Mouse (Mus musculus) kidney, embryonic 16.5 days (tissue): ENCODE data around the gene Emc10. TPM values are rescaled to one million over a fixed set of nuclear protein-coding genes. Genes with fewer than 3 reads are reported as not detected.

ENCODE experiments used
- ATAC-seq: fragments of 200-750 bp; cut with Nextera tagmentation; 2 replicates; pipeline ENCODE4 v1.8.0; 2017; ENCODE audit warnings: moderate TSS enrichment; ENCODE audit not compliant: low FRiP score, low TSS enrichment
- H3K27ac ChIP-seq: fragments of 300-500 bp; sonication (generic); 2 replicates; pipeline ENCODE4 v1.5.1; 2014; ENCODE audit warnings: low read length
- H3K27me3 ChIP-seq: fragments of 300-500 bp; sonication (generic); 2 replicates; pipeline ENCODE4 v1.6.1; 2014; ENCODE audit warnings: low read length, control low read depth, mixed read lengths; ENCODE audit not compliant: insufficient read depth
- H3K36me3 ChIP-seq: fragments of 300-500 bp; sonication (generic); 2 replicates; pipeline ENCODE4 v1.6.1; 2014; ENCODE audit warnings: low read length, control low read depth, mixed read lengths; ENCODE audit not compliant: insufficient read depth
- H3K4me1 ChIP-seq: fragments of 300-500 bp; sonication (generic); 2 replicates; pipeline ENCODE4 v1.6.1; 2014; ENCODE audit warnings: low read length, control low read depth, mixed read lengths; ENCODE audit not compliant: insufficient read depth
- H3K4me2 ChIP-seq: fragments of 300-500 bp; sonication (generic); replicated peaks from 2 replicates; pipeline ENCODE4 v1.6.1; 2014; ENCODE audit warnings: low read depth, low read length
- H3K4me3 ChIP-seq: fragments of 300-500 bp; sonication (generic); 2 replicates; pipeline ENCODE4 v1.5.1; 2014; ENCODE audit warnings: mild to moderate bottlenecking, low read length
- H3K9ac ChIP-seq: fragments of 300-500 bp; sonication (generic); replicated peaks from 2 replicates; pipeline ENCODE4 v1.6.1; 2014; ENCODE audit warnings: low read length
- H3K9me3 ChIP-seq: fragments of 300-500 bp; sonication (generic); 2 replicates; pipeline ENCODE4 v1.6.1; 2016; ENCODE audit warnings: low read length, control low read depth
- WGBS: fragments of 180-500 bp; shearing (Covaris S2); extraction: QIAGEN DNeasy Blood & Tissue Kit; methylation state at CpG from one replicate; pipeline ENCODE4 v1.1.7; 2014; 5-methylcytosine and 5-hydroxymethylcytosine counted together
- polyA plus RNA-seq: library from polyadenylated mRNA; unstranded; fragments of >200 nt; fragmentation: Nextera tagmentation; extraction: Ambion mirVana; gene quantifications from 2 replicates; pipeline ENCODE4 v1.2.1, GENCODE M21; 2015

Emc10 gene
- polyA plus RNA-seq, 1 experiment from 2014 or later, result 117 TPM

GRCm38 (mm10) chr7:44453256-44453655, 43.1 kb downstream of the Emc10 start:
- H3K9me3 ChIP-seq, result peaks cover under 1% of the 10 kb centered on the region; the same call in 1 of the 2 replicates
- H3K4me2 ChIP-seq, result no peak overlapping the region
- H3K4me1 ChIP-seq, result no peaks in the 10 kb centered on the region
- no peaks in the 10 kb centered on the region for H3K36me3 ChIP-seq
- no peaks in the 10 kb centered on the region for H3K27me3 ChIP-seq
- no peak for ATAC-seq
- no peak overlapping the region for H3K4me3 ChIP-seq
- WGBS, result 8% methylated on average over 3 of the region's 3 CpGs
- no peak overlapping the region for H3K27ac ChIP-seq
- H3K9ac ChIP-seq, result no peak overlapping the region

- Histone ChIP-seq H3K27me3 (peaks cover 53% of the 10 kb centered on the region), H3K27ac (no peak overlapping the region), H3K36me3 (no peaks in the 10 kb centered on the region), H3K9me3 (no peaks in the 10 kb centered on the region), H3K4me1 (peaks cover 14% of the 10 kb centered on the region), H3K4me3 (no peak overlapping the region), H3K4me2 (no peak overlapping the region), H3K9ac (no peak overlapping the region)
- WGBS, result 42% methylated on average over 12 of the region's 12 CpGs
- ATAC-seq, result no peak
Observed at GRCm38 (mm10) chr7:44446070-44446855, 50.1 kb downstream of the Emc10 start.

GRCm38 (mm10) chr7:44445528-44445923, 50.8 kb downstream of the Emc10 start:
- Histone ChIP-seq H3K4me1 (peaks cover 14% of the 10 kb centered on the region), H3K9me3 (no peaks in the 10 kb centered on the region), H3K4me2 (no peak overlapping the region), H3K4me3 (no peak overlapping the region), H3K27me3 (peaks cover 61% of the 10 kb centered on the region), H3K9ac (no peak overlapping the region), H3K36me3 (no peaks in the 10 kb centered on the region), H3K27ac (no peak overlapping the region)
- no peak for ATAC-seq
- 9% methylated on average over 7 of the region's 7 CpGs for WGBS

GRCm38 (mm10) chr7:44444886-44445527, 51.3 kb downstream of the Emc10 start:
- H3K4me2 ChIP-seq, result no peak overlapping the region
- no peak overlapping the region for H3K9ac ChIP-seq
- no peaks in the 10 kb centered on the region for H3K9me3 ChIP-seq
- peaks cover 66% of the 10 kb centered on the region for H3K27me3 ChIP-seq
- 6% methylated on average over 29 of the region's 29 CpGs for WGBS
- no peak overlapping the region for H3K4me3 ChIP-seq
- H3K27ac ChIP-seq, result no peak overlapping the region
- no peaks in the 10 kb centered on the region for H3K36me3 ChIP-seq
- ATAC-seq, result no peak
- peaks cover 14% of the 10 kb centered on the region for H3K4me1 ChIP-seq

GRCm38 (mm10) chr7:44443268-44444173, 52.8 kb downstream of the Emc10 start:
- Histone ChIP-seq H3K9ac (0 out of 2 replicates have a peak overlapping the region, but pooled peaks have one; percentile 16), H3K36me3 (no peaks in the 10 kb centered on the region), H3K4me2 (peak overlapping the region; percentile 48; the same call in 1 of the 2 replicates), H3K9me3 (no peaks in the 10 kb centered on the region), H3K4me1 (peaks cover 14% of the 10 kb centered on the region), H3K4me3 (peak overlapping the region; percentile 26; the same call in 1 of the 2 replicates), H3K27ac (no peak overlapping the region), H3K27me3 (peaks cover 75% of the 10 kb centered on the region)
- ATAC-seq, result peak; percentile 40; the same call in 1 of the 2 replicates
- WGBS, result 7% methylated on average over 20 of the region's 20 CpGs

- peak overlapping the region; percentile 54; the same call in 1 of the 2 replicates for H3K9ac ChIP-seq
- H3K36me3 ChIP-seq, result no peaks in the 10 kb centered on the region
- ATAC-seq, result no peak
- peaks cover 14% of the 10 kb centered on the region for H3K4me1 ChIP-seq
- peaks cover 75% of the 10 kb centered on the region for H3K27me3 ChIP-seq
- H3K9me3 ChIP-seq, result no peaks in the 10 kb centered on the region
- H3K4me2 ChIP-seq, result peak overlapping the region; percentile 48
- H3K4me3 ChIP-seq, result peak overlapping the region; percentile 26
- WGBS, result 2% methylated on average over 13 of the region's 14 CpGs
- H3K27ac ChIP-seq, result no peak overlapping the region
Observed at GRCm38 (mm10) chr7:44442407-44442821, 53.9 kb downstream of the Emc10 start.

GRCm38 (mm10) chr7:44441648-44442109, 54.6 kb downstream of the Emc10 start:
- Histone ChIP-seq H3K27ac (no peak overlapping the region), H3K9ac (0 out of 2 replicates have a peak overlapping the region, but pooled peaks have one; percentile 51), H3K4me1 (peaks cover 14% of the 10 kb centered on the region), H3K4me2 (peak overlapping the region; percentile 48), H3K9me3 (no peaks in the 10 kb centered on the region), H3K36me3 (no peaks in the 10 kb centered on the region), H3K27me3 (peaks cover 77% of the 10 kb centered on the region), H3K4me3 (peak overlapping the region; percentile 26)
- WGBS, result 1% methylated on average over 14 of the region's 14 CpGs
- ATAC-seq, result no peak

GRCm38 (mm10) chr7:44441180-44441579, 55.1 kb downstream of the Emc10 start:
- Histone ChIP-seq H3K4me2 (no peak overlapping the region), H3K36me3 (no peaks in the 10 kb centered on the region), H3K9ac (no peak overlapping the region), H3K9me3 (no peaks in the 10 kb centered on the region), H3K27ac (no peak overlapping the region), H3K4me3 (no peak overlapping the region), H3K4me1 (peaks cover 14% of the 10 kb centered on the region), H3K27me3 (peaks cover 72% of the 10 kb centered on the region)
- no peak for ATAC-seq
- WGBS, result 17% methylated on average over 1 of the region's 1 CpGs

- no peak overlapping the region for H3K4me2 ChIP-seq
- H3K4me1 ChIP-seq, result peaks cover 14% of the 10 kb centered on the region
- no peak for ATAC-seq
- 82% methylated on average over 1 of the region's 1 CpGs for WGBS
- H3K27me3 ChIP-seq, result peaks cover 65% of the 10 kb centered on the region
- H3K36me3 ChIP-seq, result no peaks in the 10 kb centered on the region
- no peak overlapping the region for H3K9ac ChIP-seq
- no peak overlapping the region for H3K4me3 ChIP-seq
- H3K9me3 ChIP-seq, result no peaks in the 10 kb centered on the region
- H3K27ac ChIP-seq, result no peak overlapping the region
Observed at GRCm38 (mm10) chr7:44440479-44440878, 55.9 kb downstream of the Emc10 start.
